Comparison of ENCODE assay signal across 16 mouse cellular contexts in the genomic region with DNA sequence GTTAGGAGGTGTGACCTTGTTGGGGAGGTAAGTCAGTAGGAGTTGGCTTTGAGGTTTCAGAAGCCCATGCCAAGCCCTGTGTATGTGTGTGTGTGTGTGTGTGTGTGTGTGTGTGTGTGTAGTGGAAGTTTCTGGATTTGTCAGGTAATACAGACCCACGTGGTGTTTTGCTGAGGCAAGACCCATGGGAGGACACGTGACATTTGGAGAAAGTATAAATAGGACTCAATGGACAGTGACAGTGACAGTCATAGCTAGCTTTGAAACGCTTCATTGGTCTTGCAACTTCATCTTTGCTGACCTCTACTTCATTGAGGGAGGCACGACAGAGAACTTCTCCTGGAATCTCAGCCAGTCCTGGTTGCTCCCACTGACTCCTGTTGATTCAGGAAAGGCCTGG.
"Had no signal": no experiment of that assay in that cellular context is flagged by ENCODE, and none has a peak within 500 bp of the region (broad histone marks: within the 10 kb centered on the region; RNA-seq: fewer than 3 reads in every experiment).

No protein-coding gene starts in this region.

- H3K36me3 ChIP-seq: neural tube, embryonic 13.5 days; neural tube, embryonic 15.5 days; stomach, embryonic 15.5 days had no signal

- H3K27me3 ChIP-seq: neural tube, embryonic 13.5 days; neural tube, embryonic 15.5 days; stomach, embryonic 15.5 days had no signal

- H3K4me2 ChIP-seq: neural tube, embryonic 13.5 days; neural tube, embryonic 15.5 days; stomach, embryonic 15.5 days had no signal

- H3K27ac ChIP-seq: neural tube, embryonic 13.5 days; neural tube, embryonic 15.5 days; stomach, embryonic 15.5 days; stomach, postnatal 0 days had no signal

- DNase-seq: retina, postnatal 1 day; right cerebral cortex, adult 18-20 months; right cerebral cortex, postnatal 14 days; right cerebral cortex, postnatal 25 days; right cerebral cortex, postnatal 4 days; spleen, adult 18-20 months; thymus, adult 18-20 months; thymus, adult 2 months; thymus, postnatal 14 days; thymus, postnatal 25 days; thymus, postnatal 36 days; thymus, postnatal 4 days had no signal

- H3K4me1 ChIP-seq: neural tube, embryonic 13.5 days; neural tube, embryonic 15.5 days; stomach, embryonic 15.5 days had no signal

- H3K9me3 ChIP-seq: neural tube, embryonic 13.5 days; neural tube, embryonic 15.5 days; stomach, embryonic 15.5 days had no signal

- H3K9ac ChIP-seq: neural tube, embryonic 13.5 days; neural tube, embryonic 15.5 days; stomach, embryonic 15.5 days had no signal

- H3K4me3 ChIP-seq: neural tube, embryonic 13.5 days; neural tube, embryonic 15.5 days; stomach, embryonic 15.5 days had no signal
